Mouse (Mus musculus): ENCODE measurements around the gene Casq1. TPM values are rescaled to one million over a fixed set of nuclear protein-coding genes. Genes with fewer than 3 reads are reported as not detected.

Gene Casq1
- polyA plus RNA-seq, 2 experiments: 14.9 to 17.8 TPM

- WGBS: 81% methylated on average over 4 of the region's 4 CpGs
- no peak for TF ChIP-seq POLR2A (IDR thresholded peaks at IDR 0.05; ENCODE audit: borderline replicate concordance, extremely low read depth, insufficient read depth, insufficient read length)
Measured at GRCm38 (mm10) chr1:172213771-172214170, 5.9 kb downstream of the Casq1 start.

GRCm38 (mm10) chr1:172212776-172213175, 6.9 kb downstream of the Casq1 start:
- Histone ChIP-seq H3K27me3 (ENCODE audit: control insufficient read depth, insufficient read depth, low read length) (no peaks in the 10 kb centered on the region), H3K4me2 (replicated peaks; ENCODE audit: low read depth, low read length, severe bottlenecking) (no peak overlapping the region), H3K36me3 (ENCODE audit: control insufficient read depth, insufficient read depth, low read length) (0 out of 2 replicates have a peak, but pooled peaks cover 4% of the 10 kb centered on the region), H3K27ac (replicated peaks; ENCODE audit: low read depth, low read length) (0 out of 2 replicates have a peak overlapping the region, but pooled peaks have one; percentile 5), H3K4me3 (replicated peaks; ENCODE audit: low read length) (no peak overlapping the region), H3K9ac (ENCODE audit: low read depth, low read length, severe bottlenecking) (no peak overlapping the region), H3K4me1 (ENCODE audit: control insufficient read depth, insufficient read depth, low read length) (peaks cover 7% of the 10 kb centered on the region; the same call in 1 of the 2 replicates), H3K9me3 (ENCODE audit: control insufficient read depth, low read length) (no peaks in the 10 kb centered on the region)
- ATAC-seq (ENCODE audit: low FRiP score, low read depth) (no peak), DNase-seq (ENCODE audit: low spot score) (no peak)
- 53% methylated on average over 5 of the region's 5 CpGs for WGBS
- no peak for TF ChIP-seq POLR2A (IDR thresholded peaks at IDR 0.05; ENCODE audit: borderline replicate concordance, extremely low read depth, insufficient read depth, insufficient read length)

More at GRCm38 (mm10) chr1:172213771-172214170, 5.9 kb downstream of the Casq1 start:
- Histone ChIP-seq H3K4me1 (ENCODE audit: control insufficient read depth, insufficient read depth, low read length) (peaks cover 8% of the 10 kb centered on the region; the same call in 1 of the 2 replicates), H3K36me3 (ENCODE audit: control insufficient read depth, insufficient read depth, low read length) (0 out of 2 replicates have a peak, but pooled peaks cover 4% of the 10 kb centered on the region), H3K4me3 (replicated peaks; ENCODE audit: low read length) (no peak overlapping the region), H3K9me3 (ENCODE audit: control insufficient read depth, low read length) (no peaks in the 10 kb centered on the region), H3K4me2 (replicated peaks; ENCODE audit: low read depth, low read length, severe bottlenecking) (no peak overlapping the region), H3K27me3 (ENCODE audit: control insufficient read depth, insufficient read depth, low read length) (no peaks in the 10 kb centered on the region), H3K27ac (replicated peaks; ENCODE audit: low read depth, low read length) (no peak overlapping the region), H3K9ac (ENCODE audit: low read depth, low read length, severe bottlenecking) (no peak overlapping the region)
- DNase-seq (ENCODE audit: low spot score) (no peak), ATAC-seq (ENCODE audit: low FRiP score, low read depth) (no peak)

- 22% methylated on average over 7 of the region's 7 CpGs for WGBS
- H3K9ac ChIP-seq (ENCODE audit: low read depth, low read length, severe bottlenecking): peak overlapping the region; percentile 78
- no peaks in the 10 kb centered on the region for H3K27me3 ChIP-seq (ENCODE audit: control insufficient read depth, insufficient read depth, low read length)
- no peak for TF ChIP-seq POLR2A (IDR thresholded peaks at IDR 0.05; ENCODE audit: borderline replicate concordance, extremely low read depth, insufficient read depth, insufficient read length)
- peaks cover 42% of the 10 kb centered on the region for H3K4me1 ChIP-seq (ENCODE audit: control insufficient read depth, insufficient read depth, low read length)
- peaks cover 8% of the 10 kb centered on the region; the same call in 1 of the 2 replicates for H3K36me3 ChIP-seq (ENCODE audit: control insufficient read depth, insufficient read depth, low read length)
- H3K4me2 ChIP-seq (replicated peaks; ENCODE audit: low read depth, low read length, severe bottlenecking): peak overlapping the region; percentile 78
- DNase-seq (ENCODE audit: low spot score): peak; percentile 62
- H3K27ac ChIP-seq (replicated peaks; ENCODE audit: low read depth, low read length): peak overlapping the region; percentile 79; the same call in 1 of the 2 replicates
- H3K9me3 ChIP-seq (ENCODE audit: control insufficient read depth, low read length): no peaks in the 10 kb centered on the region
- ATAC-seq (ENCODE audit: low FRiP score, low read depth): peak; percentile 9; the same call in 1 of the 2 replicates
- H3K4me3 ChIP-seq (replicated peaks; ENCODE audit: low read length): peak overlapping the region; percentile 70
Measured at GRCm38 (mm10) chr1:172207111-172207584, 12.5 kb downstream of the Casq1 start.

GRCm38 (mm10) chr1:172206141-172206917, 13.3 kb downstream of the Casq1 start, which contains the start of gene Pea15a:
Gene Pea15a (minus strand): TSS chr1:172206804.
- H3K27ac ChIP-seq (replicated peaks; ENCODE audit: low read depth, low read length): peak within 1 kb of the TSS; percentile 79
- peak; percentile 81 for ATAC-seq (ENCODE audit: low FRiP score, low read depth)
- peaks cover 46% of the 10 kb centered on the region for H3K4me1 ChIP-seq (ENCODE audit: control insufficient read depth, insufficient read depth, low read length)
- no peak for TF ChIP-seq POLR2A (IDR thresholded peaks at IDR 0.05; ENCODE audit: borderline replicate concordance, extremely low read depth, insufficient read depth, insufficient read length)
- peak within 1 kb of the TSS; percentile 78 for H3K4me2 ChIP-seq (replicated peaks; ENCODE audit: low read depth, low read length, severe bottlenecking)
- peak within 1 kb of the TSS; percentile 78 for H3K9ac ChIP-seq (ENCODE audit: low read depth, low read length, severe bottlenecking)
- H3K4me3 ChIP-seq (replicated peaks; ENCODE audit: low read length): peak within 1 kb of the TSS; percentile 70
- peak; percentile 70 for DNase-seq (ENCODE audit: low spot score)
- under 1% methylated on average over 29 of the region's 40 CpGs for WGBS
- H3K27me3 ChIP-seq (ENCODE audit: control insufficient read depth, insufficient read depth, low read length): no peaks in the 10 kb centered on the region
- H3K36me3 ChIP-seq (ENCODE audit: control insufficient read depth, insufficient read depth, low read length): peaks cover 16% of the 10 kb centered on the region
- no peaks in the 10 kb centered on the region for H3K9me3 ChIP-seq (ENCODE audit: control insufficient read depth, low read length)

GRCm38 (mm10) chr1:172205741-172206087, 14.0 kb downstream of the Casq1 start:
- DNase-seq (ENCODE audit: low spot score) (no peak), ATAC-seq (ENCODE audit: low FRiP score, low read depth) (no peak)
- Histone ChIP-seq H3K27ac (replicated peaks; ENCODE audit: low read depth, low read length) (no peak overlapping the region), H3K9me3 (ENCODE audit: control insufficient read depth, low read length) (no peaks in the 10 kb centered on the region), H3K9ac (ENCODE audit: low read depth, low read length, severe bottlenecking) (peak overlapping the region; percentile 78), H3K4me1 (ENCODE audit: control insufficient read depth, insufficient read depth, low read length) (peaks cover 52% of the 10 kb centered on the region), H3K4me3 (replicated peaks; ENCODE audit: low read length) (peak overlapping the region; percentile 70), H3K27me3 (ENCODE audit: control insufficient read depth, insufficient read depth, low read length) (no peaks in the 10 kb centered on the region), H3K36me3 (ENCODE audit: control insufficient read depth, insufficient read depth, low read length) (peaks cover 22% of the 10 kb centered on the region), H3K4me2 (replicated peaks; ENCODE audit: low read depth, low read length, severe bottlenecking) (peak overlapping the region; percentile 78)
- WGBS: 15% methylated on average over 3 of the region's 3 CpGs
- TF ChIP-seq POLR2A (IDR thresholded peaks at IDR 0.05; ENCODE audit: borderline replicate concordance, extremely low read depth, insufficient read depth, insufficient read length): no peak

Data from limb, embryonic 14.5 days (tissue).